Mouse (Mus musculus): ENCODE data around the gene Enpp3.

Gene Enpp3

GRCm38 (mm10) chr10:24842676-24843075 is at the start of gene Enpp3:
TSS of gene Enpp3 (minus strand) at chr10:24842823.
- DNase-seq: no peak

GRCm38 (mm10) chr10:24888343-24888742 is 45.7 kb upstream of the Enpp3 start:
- no peak for DNase-seq

DNA sequence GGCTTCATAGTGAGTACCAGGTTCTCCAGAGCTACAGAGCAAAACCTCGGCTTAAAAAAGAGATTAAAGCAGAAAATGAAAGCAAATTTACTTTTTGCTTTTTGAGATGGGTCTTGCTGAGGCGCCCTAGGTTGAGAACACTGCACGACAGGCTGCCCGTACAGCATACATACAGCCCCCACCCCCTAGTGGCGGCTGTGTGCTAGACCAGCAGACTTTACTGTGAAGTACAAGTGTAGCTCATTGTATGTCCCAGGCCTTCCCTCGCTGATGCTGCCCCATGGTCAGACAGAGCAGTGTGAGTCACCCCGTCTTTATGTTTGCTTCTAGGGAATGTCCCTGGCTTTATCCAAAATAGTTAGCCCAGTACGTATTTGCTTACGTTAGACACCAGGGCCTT is 43.4 kb upstream of the Enpp3 start:
- peak; percentile 17 for DNase-seq

DNA sequence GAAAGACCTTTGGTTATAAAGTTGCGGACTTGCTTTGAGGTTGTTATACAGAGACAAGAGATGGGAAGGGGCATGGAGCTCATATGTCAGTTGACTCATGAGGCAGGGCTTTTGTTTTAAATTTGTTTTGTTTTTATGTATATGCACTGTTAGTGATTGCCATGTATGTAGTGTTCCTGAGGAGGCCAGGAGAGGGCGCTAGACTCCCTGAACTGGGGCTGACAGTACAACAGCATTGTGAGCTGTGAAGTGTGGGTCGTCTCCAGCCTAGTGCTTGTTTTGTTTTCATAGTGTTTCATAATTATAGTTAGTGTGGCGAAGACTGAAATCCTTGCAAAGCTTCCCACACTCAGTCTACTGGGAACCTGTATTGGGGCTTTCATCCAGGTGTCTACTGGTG is 31.0 kb upstream of the Enpp3 start:
- peak; percentile 19 for DNase-seq

GRCm38 (mm10) chr10:24869760-24870290 is 27.2 kb upstream of the Enpp3 start, which contains the start of gene Med23:
TSS of gene Med23 (plus strand) at chr10:24869986.
- peak; percentile 95 for DNase-seq

- peak; percentile 17 for DNase-seq
Observed at GRCm38 (mm10) chr10:24864434-24864833, 21.8 kb upstream of the Enpp3 start.

DNA sequence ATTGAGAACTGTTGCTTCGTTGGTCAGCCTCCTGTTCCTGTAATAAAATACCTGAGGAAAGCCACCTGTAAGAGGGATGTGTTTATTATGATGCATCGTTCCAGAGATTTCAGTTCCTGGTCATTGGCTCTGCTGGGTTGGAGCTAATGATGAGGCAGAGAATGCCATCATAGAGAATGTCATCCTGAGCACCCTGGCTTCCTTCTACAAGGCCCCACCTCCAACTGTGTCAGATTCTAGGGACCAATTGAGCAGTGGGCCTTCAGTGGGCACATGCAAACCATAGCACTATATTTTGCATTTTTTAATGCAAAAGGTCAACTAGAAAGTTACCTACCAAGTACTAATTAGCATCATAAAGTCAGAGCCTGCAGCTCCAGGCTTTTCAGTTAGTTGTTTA is 20.5 kb upstream of the Enpp3 start:
- no peak for DNase-seq

GRCm38 (mm10) chr10:24841998-24842397 is 625 bp downstream of the Enpp3 start:
- DNase-seq: no peak

- DNase-seq: peak; percentile 35
Observed at GRCm38 (mm10) chr10:24840795-24841194, 1.8 kb downstream of the Enpp3 start.

- no peak for DNase-seq
Observed at GRCm38 (mm10) chr10:24836366-24837038, 6.1 kb downstream of the Enpp3 start.

GRCm38 (mm10) chr10:24835702-24836342 is 6.8 kb downstream of the Enpp3 start:
- no peak for DNase-seq

GRCm38 (mm10) chr10:24834634-24835371 is 7.8 kb downstream of the Enpp3 start:
- no peak for DNase-seq

GRCm38 (mm10) chr10:24832306-24832705 is 10.3 kb downstream of the Enpp3 start:
- DNase-seq: no peak

DNA sequence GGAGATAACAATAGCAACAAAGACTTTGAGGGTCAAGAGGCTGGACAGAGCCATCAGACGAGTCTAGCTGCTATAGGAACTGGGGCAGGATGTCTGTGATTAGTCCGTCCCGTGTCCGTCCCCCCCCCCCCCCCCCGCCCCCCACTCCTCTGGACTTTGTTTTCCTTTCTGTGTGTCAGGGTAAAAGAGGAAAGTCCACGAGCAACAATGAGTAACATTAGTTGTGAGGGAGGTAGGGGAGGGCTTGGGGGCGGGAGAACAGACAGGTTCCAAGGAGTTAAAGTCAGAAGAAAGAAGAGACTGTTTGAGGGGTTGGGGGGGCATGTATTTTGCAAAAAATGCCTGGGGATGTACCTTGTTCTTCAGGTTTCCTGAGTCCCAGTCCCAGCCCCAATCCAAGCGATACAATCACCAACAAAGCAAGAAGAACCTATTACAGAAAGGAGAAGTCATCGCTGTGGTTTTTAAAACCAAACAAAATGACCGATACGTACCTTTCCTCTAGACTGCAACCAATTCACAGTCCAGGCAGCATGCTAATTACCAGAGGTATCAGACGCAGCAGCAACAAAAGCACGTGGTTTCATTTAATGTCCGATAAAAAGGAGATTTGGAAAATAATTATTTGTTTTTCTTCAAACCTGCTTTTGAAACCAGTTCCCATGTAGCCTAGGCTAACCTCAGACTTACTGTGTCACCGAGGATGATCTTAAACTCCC is 11.1 kb downstream of the Enpp3 start:
- no peak for DNase-seq

DNA sequence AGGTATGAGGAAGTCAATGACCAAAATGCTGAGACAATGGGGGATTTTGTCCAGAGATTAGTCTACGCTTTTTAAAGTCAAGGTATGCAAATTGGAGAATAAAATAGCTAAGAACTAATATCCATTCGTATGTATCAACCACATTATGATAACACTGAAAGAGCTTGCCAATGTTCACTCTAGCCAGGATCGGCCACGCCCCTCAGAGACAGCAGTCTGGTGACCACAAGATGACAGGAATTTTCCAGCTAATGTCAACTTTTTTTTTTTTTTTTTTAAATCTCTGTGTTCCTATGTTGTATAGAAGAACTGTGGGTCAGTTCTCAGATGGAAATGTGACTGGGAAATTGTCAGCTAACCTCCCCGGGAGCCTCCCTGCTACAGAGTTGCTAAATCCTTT is 12.2 kb downstream of the Enpp3 start:
- DNase-seq: peak; percentile 72

DNA sequence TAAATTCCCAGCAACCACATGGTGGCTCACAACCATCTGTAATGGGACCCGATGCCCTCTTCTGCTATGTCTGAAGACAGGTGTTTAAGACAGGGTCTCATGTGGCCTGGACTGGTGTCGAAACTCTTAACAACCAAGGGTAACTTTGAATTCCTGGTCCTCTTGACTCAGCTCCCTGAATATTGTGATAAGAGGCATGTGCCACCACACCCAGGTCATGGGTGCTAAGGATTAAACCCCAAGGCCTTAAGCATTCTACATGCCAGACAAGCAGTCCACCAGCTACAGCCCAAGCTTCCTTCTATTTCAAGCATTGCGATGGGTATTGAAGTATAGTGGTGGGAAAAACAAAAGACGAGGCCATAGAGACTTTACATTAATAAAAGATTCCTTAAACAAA is 14.5 kb downstream of the Enpp3 start:
- DNase-seq: peak; percentile 77

GRCm38 (mm10) chr10:24826130-24826529 is 16.5 kb downstream of the Enpp3 start:
- no peak for DNase-seq

DNA sequence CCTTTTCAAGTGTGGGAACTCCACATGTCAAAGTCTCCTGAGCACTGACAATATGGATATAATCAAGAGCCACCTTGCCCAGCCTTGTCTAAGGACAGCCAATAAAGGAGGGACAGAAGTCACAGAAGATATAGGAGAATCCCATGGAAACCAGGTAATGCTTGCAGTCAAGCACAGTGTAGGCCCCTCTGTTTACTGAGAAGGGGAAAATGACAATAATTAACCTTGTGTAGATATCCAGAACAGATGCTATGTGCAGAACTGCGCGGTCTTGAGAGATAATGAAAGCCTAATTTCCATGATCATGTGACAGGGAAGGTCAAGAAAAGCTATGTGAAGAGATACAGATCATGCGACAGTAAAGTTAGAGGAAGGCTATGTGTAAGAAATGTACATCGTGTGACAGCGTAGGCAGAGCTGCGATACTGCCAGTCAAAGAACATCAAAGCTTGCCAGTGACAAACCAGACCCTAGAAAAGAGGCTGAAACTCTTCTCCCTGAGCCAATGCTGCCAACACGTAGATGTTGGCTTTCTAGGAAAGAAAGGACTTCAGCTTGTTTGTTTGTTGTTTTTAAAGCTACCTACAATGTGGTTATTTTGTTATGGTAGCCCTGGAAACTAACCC is 17.1 kb downstream of the Enpp3 start:
- no peak for DNase-seq

DNA sequence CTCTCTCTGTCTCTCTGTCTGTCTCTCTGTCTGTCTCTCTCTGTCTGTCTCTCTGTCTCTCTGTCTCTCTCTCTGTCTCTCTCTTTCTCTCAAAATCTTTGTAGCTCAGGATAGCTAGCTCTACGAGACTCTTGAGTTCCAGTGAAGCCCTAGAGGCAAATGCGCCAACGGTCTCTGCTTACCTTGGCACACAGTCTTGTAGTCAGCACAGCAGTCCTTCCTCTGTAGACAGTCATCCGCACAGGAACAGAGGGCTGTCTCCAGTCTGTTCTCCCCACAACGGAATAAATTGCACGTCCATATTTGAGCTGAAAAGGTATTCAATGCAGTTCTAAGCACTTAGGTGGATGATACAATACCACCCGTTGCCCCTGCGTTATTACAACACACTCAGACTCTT is 18.0 kb downstream of the Enpp3 start:
- no peak for DNase-seq

DNA sequence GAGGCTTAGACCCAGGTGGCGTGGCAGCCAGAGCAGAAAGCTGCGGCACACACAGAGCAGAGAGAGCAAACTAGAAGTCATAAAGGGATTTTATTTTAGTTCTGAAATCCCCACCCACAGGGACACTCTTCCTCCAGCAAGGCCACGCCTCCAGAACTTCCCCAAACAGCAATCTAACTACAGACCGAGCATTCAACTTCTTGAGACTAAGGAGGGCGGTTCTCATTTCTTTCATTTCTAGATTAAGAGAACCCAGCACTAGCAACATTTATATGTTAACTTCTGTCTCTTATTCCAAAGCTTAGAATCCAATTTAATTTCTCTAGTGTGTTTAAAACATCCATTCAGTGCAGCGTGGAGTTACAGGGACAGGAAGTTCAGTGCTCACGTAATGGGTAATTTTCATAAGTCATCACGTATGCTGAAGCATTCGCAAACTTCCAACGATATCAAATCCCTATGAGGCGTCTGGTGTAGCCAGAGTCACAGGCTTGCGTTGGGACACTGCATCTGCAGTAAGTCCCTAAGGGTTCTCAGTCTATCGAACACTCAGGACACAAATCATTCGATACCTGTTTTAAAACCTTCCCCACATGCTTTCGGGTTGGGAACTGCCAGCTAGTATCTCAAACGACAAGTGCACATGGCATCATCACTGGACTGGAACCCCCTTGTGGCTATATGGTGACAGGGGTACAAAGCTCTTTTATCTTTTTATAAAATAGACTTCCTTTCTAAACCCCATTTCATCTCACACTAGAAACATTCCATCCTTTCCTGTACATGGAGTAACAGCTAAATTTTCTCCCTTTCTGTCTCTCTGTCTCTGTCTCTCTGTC is 18.7 kb downstream of the Enpp3 start:
- DNase-seq: peak; percentile 67

DNA sequence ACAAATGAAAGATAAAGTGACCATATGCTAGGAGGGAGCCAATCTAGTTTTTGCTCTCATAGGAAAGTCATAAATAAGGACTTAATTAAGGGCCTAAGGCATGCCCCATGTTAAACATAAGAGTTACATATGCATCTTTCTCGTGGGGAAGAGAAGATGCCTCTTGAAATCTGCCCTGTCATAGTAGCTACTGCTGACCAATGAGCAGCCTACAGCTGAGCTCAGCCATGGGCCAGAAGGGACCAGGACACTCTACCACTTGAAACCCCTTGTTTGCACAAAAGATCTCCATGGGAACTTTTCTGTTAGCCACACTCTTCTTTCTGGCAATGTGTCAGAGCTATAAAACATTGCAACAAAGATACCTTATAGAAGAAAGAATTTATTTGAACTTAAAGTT is 19.4 kb downstream of the Enpp3 start:
- DNase-seq: peak; percentile 60

DNA sequence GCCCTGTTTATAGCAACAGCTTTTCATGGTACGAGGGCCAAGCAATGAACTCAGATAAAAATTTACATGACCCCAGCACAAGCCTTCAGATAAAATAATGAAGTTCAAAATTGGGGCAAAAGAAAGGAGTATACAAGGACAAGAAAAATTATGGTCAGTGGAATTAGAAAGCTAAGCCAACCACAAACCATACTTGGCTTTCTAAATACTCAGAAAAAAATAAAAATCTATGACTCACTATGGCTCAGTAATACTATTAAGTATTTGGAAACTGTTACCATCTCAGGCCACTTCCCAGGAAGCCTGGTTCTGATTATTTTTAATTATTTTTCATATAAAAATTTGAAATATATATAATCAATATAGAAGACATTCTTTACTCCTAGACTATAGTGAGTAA is 19.8 kb downstream of the Enpp3 start:
- DNase-seq: no peak

Data from liver (tissue).